10 mouse cellular contexts compared by ENCODE assay signal in the genomic region with DNA sequence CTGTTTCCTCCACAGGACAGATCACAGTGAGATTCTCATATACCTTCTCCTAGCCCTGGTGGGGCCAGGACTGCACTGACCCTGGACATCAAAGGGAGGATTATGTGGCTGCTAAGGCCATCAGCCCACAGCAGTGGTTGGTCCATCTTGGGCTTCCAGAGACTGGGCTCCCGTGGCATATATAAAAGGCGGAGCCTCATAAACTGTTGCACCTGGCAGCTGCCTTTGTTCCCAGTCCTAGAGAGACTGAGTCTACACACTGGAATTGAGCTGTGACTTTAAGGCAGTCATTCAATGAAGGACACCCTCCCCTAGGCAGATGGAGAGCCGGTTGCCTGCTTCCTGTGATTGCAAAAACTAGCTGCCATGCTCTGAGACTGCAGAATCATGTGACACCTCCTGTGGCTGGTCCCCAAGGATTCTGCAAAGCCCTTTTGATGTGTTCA.
DNase-seq lines count a peak whose midpoint lies in the region; ATAC-seq and TF ChIP-seq lines count a peak whose summit lies in the region.
"Had no signal": no experiment of that assay in that cellular context is flagged by ENCODE, and none has a peak within 500 bp of the region (broad histone marks: within the 10 kb centered on the region; RNA-seq: fewer than 3 reads in every experiment).

No protein-coding gene starts in this region.

- peaks cover 23% of the 10 kb centered on the region for H3K36me3 ChIP-seq in intestine, embryonic 16.5 days (ENCODE audit: control insufficient read depth, insufficient read depth, low read length)
- peaks cover 39% of the 10 kb centered on the region for H3K36me3 ChIP-seq in midbrain, embryonic 14.5 days (ENCODE audit: control insufficient read depth, insufficient read depth, low read length)

- WGBS in intestine, embryonic 16.5 days = 40% methylated on average over 3 of the region's 3 CpGs
- 49% methylated on average over 3 of the region's 3 CpGs for WGBS in midbrain, embryonic 14.5 days

- no peak overlapping the region for H3K4me2 ChIP-seq in intestine, embryonic 16.5 days (ENCODE audit: low read depth, low read length)
- no peak overlapping the region for H3K4me2 ChIP-seq in midbrain, embryonic 14.5 days (ENCODE audit: low read length)
- H3K4me2 ChIP-seq: lung, embryonic 14.5 days; midbrain, embryonic 12.5 days had no signal

- no peak for DNase-seq in gastrocnemius, adult 2 months
- DNase-seq in gastrocnemius, postnatal 14 days = no peak
- no peak for DNase-seq in left cerebral cortex, adult 2 months (ENCODE audit: extremely low spot score in 1 of 2, low spot score in 2 of 2)
- no peak for DNase-seq in left cerebral cortex, postnatal 36 days (ENCODE audit: low spot score in 2 of 2)
- peak; percentile 39 for DNase-seq in midbrain, embryonic 14.5 days
- no peak for DNase-seq in urinary bladder, adult 18-20 months (ENCODE audit: low spot score in 2 of 2)
- DNase-seq: lung, embryonic 14.5 days had no signal

- no peak for TF ChIP-seq CTCF in gastrocnemius, adult 2 months (IDR thresholded peaks at IDR 0.05)
- TF ChIP-seq CTCF in left cerebral cortex, adult 2 months (IDR thresholded peaks at IDR 0.05) = no peak

- H3K9ac ChIP-seq in intestine, embryonic 16.5 days (ENCODE audit: low read depth, low read length) = no peak overlapping the region
- no peak overlapping the region for H3K9ac ChIP-seq in midbrain, embryonic 14.5 days (replicated peaks; ENCODE audit: low read length)
- H3K9ac ChIP-seq: lung, embryonic 14.5 days; midbrain, embryonic 12.5 days had no signal

- H3K9me3 ChIP-seq in intestine, embryonic 16.5 days (ENCODE audit: control insufficient read depth, low read length) = no peaks in the 10 kb centered on the region
- H3K9me3 ChIP-seq in midbrain, embryonic 14.5 days (ENCODE audit: control insufficient read depth, low read length) = no peaks in the 10 kb centered on the region
- H3K9me3 ChIP-seq: midbrain, embryonic 12.5 days had no signal

- no peaks in the 10 kb centered on the region for H3K27me3 ChIP-seq in intestine, embryonic 16.5 days (replicated peaks; ENCODE audit: control insufficient read depth, insufficient read depth, low read length)
- H3K27me3 ChIP-seq in midbrain, embryonic 14.5 days (ENCODE audit: control insufficient read depth, insufficient read depth, low read length) = no peaks in the 10 kb centered on the region

- H3K27ac ChIP-seq in gastrocnemius, adult 2 months = peak overlapping the region; percentile 64
- H3K27ac ChIP-seq in left cerebral cortex, adult 2 months = peak overlapping the region; percentile 66; the same call in 1 of the 2 replicates
- no peak overlapping the region for H3K27ac ChIP-seq in intestine, embryonic 16.5 days (ENCODE audit: low read length)
- H3K27ac ChIP-seq in midbrain, embryonic 14.5 days (replicated peaks; ENCODE audit: low read depth, low read length) = 0 out of 2 replicates have a peak overlapping the region, but pooled peaks have one; percentile 20
- H3K27ac ChIP-seq: midbrain, embryonic 12.5 days had no signal

- peak; percentile 11; the same call in 1 of the 2 replicates for ATAC-seq in intestine, embryonic 16.5 days
- no peak for ATAC-seq in midbrain, embryonic 14.5 days (ENCODE audit: low FRiP score, low TSS enrichment)
- ATAC-seq: inflammation-experienced regulatory T-cells, adult 6 months had no signal

- intact Hi-C loops in gastrocnemius, adult 2 months (cut with DNase I) = no loop called here
- intact Hi-C loops in gastrocnemius, postnatal 14 days (cut with DNase I; ENCODE audit: low total_unique reads) = no loop called here
- intact Hi-C loops in left cerebral cortex, adult 2 months (cut with DNase I) = no loop called here
- intact Hi-C loops in left cerebral cortex, postnatal 36 days (cut with DNase I) = no loop called here

- H3K4me1 ChIP-seq in intestine, embryonic 16.5 days (ENCODE audit: control insufficient read depth, insufficient read depth, low read length) = peaks cover 23% of the 10 kb centered on the region
- 0 out of 2 replicates have a peak, but pooled peaks cover 5% of the 10 kb centered on the region for H3K4me1 ChIP-seq in midbrain, embryonic 14.5 days (ENCODE audit: control insufficient read depth, insufficient read depth, low read length)

- H3K4me3 ChIP-seq in gastrocnemius, adult 2 months = no peak overlapping the region
- H3K4me3 ChIP-seq in left cerebral cortex, adult 2 months = no peak overlapping the region
- no peak overlapping the region for H3K4me3 ChIP-seq in intestine, embryonic 16.5 days (ENCODE audit: low read length)
- no peak overlapping the region for H3K4me3 ChIP-seq in midbrain, embryonic 14.5 days (replicated peaks; ENCODE audit: low read depth, low read length)
- H3K4me3 ChIP-seq: midbrain, embryonic 12.5 days had no signal
